Comparison of ENCODE assay signal across 7 mouse cellular contexts in the genomic region with DNA sequence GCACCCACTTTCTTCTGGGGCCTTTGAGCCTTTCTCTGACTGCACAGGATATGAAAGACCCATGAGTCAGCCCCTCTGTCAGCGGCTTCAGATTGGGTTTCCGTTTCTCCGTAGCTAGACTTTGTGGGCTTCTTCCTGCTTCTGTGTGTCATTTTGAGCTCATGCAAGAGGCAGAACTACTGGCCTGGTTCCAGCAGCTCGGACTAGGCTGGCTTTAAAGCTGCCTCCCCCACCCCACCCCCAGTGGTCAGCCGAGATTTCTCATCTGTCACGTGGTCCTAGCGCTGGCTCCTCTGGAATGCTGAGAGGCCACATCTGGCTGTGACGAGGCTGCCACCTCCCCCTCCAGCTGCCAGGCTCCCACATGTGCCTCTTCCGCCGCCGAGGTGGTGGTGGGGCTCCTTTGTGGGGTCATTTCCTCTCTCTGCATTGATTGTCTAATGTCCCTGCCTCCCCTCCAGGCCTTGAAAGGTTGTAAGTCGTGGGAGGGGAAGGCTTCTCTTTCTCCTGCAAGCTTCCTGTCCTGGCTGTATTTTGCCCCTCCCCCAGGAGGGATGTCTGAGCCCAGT. TPM values are rescaled to one million over a fixed set of nuclear protein-coding genes. Genes with fewer than 3 reads are reported as not detected.
DNase-seq lines count a peak whose midpoint lies in the region; ATAC-seq and TF ChIP-seq lines count a peak whose summit lies in the region.

No protein-coding gene starts in this region.

- ATAC-seq in activated CD4-positive, CD25-positive, alpha-beta regulatory T cell, adult 4 months, result peak; percentile 81
- ATAC-seq in inflammation-experienced regulatory T-cells, adult 6 months, result peak; percentile 90
- ATAC-seq in limb, embryonic 14.5 days (ENCODE audit: low FRiP score, low read depth), result peak; percentile 87
- ATAC-seq in midbrain, embryonic 15.5 days (replicated peaks), result peak; percentile 41

- TF ChIP-seq POLR2A in limb, embryonic 14.5 days (IDR thresholded peaks at IDR 0.05; ENCODE audit: borderline replicate concordance, extremely low read depth, insufficient read depth, insufficient read length), result no peak

- peak overlapping the region; percentile 19 for H3K4me3 ChIP-seq in limb, embryonic 14.5 days (replicated peaks; ENCODE audit: low read length)
- H3K4me3 ChIP-seq in midbrain, embryonic 15.5 days, result 0 out of 2 replicates have a peak overlapping the region, but pooled peaks have one; percentile 9

- no peaks in the 10 kb centered on the region for H3K27me3 ChIP-seq in limb, embryonic 14.5 days (ENCODE audit: control insufficient read depth, insufficient read depth, low read length)
- H3K27me3 ChIP-seq in midbrain, embryonic 15.5 days (replicated peaks), result no peaks in the 10 kb centered on the region

- peak overlapping the region; percentile 93 for H3K27ac ChIP-seq in limb, embryonic 14.5 days (replicated peaks; ENCODE audit: low read depth, low read length)
- peak overlapping the region; percentile 77 for H3K27ac ChIP-seq in midbrain, embryonic 15.5 days

- no peaks in the 10 kb centered on the region for H3K36me3 ChIP-seq in limb, embryonic 14.5 days (ENCODE audit: control insufficient read depth, insufficient read depth, low read length)
- no peaks in the 10 kb centered on the region for H3K36me3 ChIP-seq in midbrain, embryonic 15.5 days (replicated peaks)

- intact Hi-C loops in gastrocnemius, postnatal 36 days (cut with DNase I), result no loop called here

- H3K9ac ChIP-seq in limb, embryonic 14.5 days (ENCODE audit: low read depth, low read length, severe bottlenecking), result peak overlapping the region; percentile 48; the same call in 1 of the 2 replicates
- H3K9ac ChIP-seq in midbrain, embryonic 15.5 days, result peak overlapping the region; percentile 21

- peak overlapping the region; percentile 50 for H3K4me2 ChIP-seq in limb, embryonic 14.5 days (replicated peaks; ENCODE audit: low read depth, low read length, severe bottlenecking)
- peak overlapping the region; percentile 44 for H3K4me2 ChIP-seq in midbrain, embryonic 15.5 days

- H3K9me3 ChIP-seq in limb, embryonic 14.5 days (ENCODE audit: control insufficient read depth, low read length), result no peaks in the 10 kb centered on the region
- no peaks in the 10 kb centered on the region for H3K9me3 ChIP-seq in midbrain, embryonic 15.5 days

- DNase-seq in embryo, embryonic 11 days, result peak; percentile 93
- peak; percentile 67 to 82 for DNase-seq in gastrocnemius, postnatal 36 days
- peak; percentile 93 for DNase-seq in limb, embryonic 14.5 days (ENCODE audit: low spot score)
- peak; percentile 60 to 67 for DNase-seq in spleen, postnatal 36 days (ENCODE audit: low spot score in 2 of 2)

- 0% methylated on average over 12 of the region's 12 CpGs for WGBS in limb, embryonic 14.5 days
- under 1% methylated on average over 12 of the region's 12 CpGs for WGBS in midbrain, embryonic 15.5 days

- H3K4me1 ChIP-seq in limb, embryonic 14.5 days (ENCODE audit: control insufficient read depth, insufficient read depth, low read length), result peaks cover 62% of the 10 kb centered on the region
- peaks cover 52% of the 10 kb centered on the region for H3K4me1 ChIP-seq in midbrain, embryonic 15.5 days

RNA-seq across cellular contexts. Expression of a gene that starts 4.0 kb away (rescaled TPM):
- polyA plus RNA-seq in activated CD4-positive, CD25-positive, alpha-beta regulatory T cell, adult 4 months (2017; shearing (Covaris generic)), result not detected
- not detected for total RNA-seq in gastrocnemius, postnatal 36 days (2021)
- not detected for polyA plus RNA-seq in inflammation-experienced regulatory T-cells, adult 6 months (2017; shearing (Covaris generic))
- 0.03 TPM in 1 of 2 replicates, not detected in the other for polyA plus RNA-seq in limb, embryonic 14.5 days (2012; rRNA removed)
- polyA plus RNA-seq in limb, embryonic 14.5 days (2014; fragmentation: Nextera tagmentation; extraction: Ambion mirVana), result not detected in 2 replicates
- polyA plus RNA-seq in midbrain, embryonic 15.5 days (2015; fragmentation: Nextera tagmentation; extraction: Ambion mirVana), result not detected in 2 replicates

RNA-seq across cellular contexts. Expression of a gene that starts 23.6 kb away (rescaled TPM):
- 10 to 100 TPM in 1 of 2 experiments, 1 to 10 TPM in 1; 6.7 to 11.3 TPM for polyA plus RNA-seq in activated CD4-positive, CD25-positive, alpha-beta regulatory T cell, adult 4 months (2017; shearing (Covaris generic))
- total RNA-seq in gastrocnemius, postnatal 36 days (2021), result 10 to 100 TPM; 63.9 to 75.8 TPM
- polyA plus RNA-seq in inflammation-experienced regulatory T-cells, adult 6 months (2017; shearing (Covaris generic)), result 10 to 100 TPM in 1 of 3 experiments, 1 to 10 TPM in 2; 7.5 to 12.0 (median 8.6) TPM
- 21.9 and 25.6 TPM in 2 replicates for polyA plus RNA-seq in limb, embryonic 14.5 days (2012; rRNA removed)
- 21.9 and 23.0 TPM in 2 replicates for polyA plus RNA-seq in limb, embryonic 14.5 days (2014; fragmentation: Nextera tagmentation; extraction: Ambion mirVana)
- polyA plus RNA-seq in midbrain, embryonic 15.5 days (2015; fragmentation: Nextera tagmentation; extraction: Ambion mirVana), result 27.1 and 32.0 TPM in 2 replicates

RNA-seq across cellular contexts. Expression of a gene that starts 54.3 kb away (rescaled TPM):
- not detected for polyA plus RNA-seq in activated CD4-positive, CD25-positive, alpha-beta regulatory T cell, adult 4 months (2017; shearing (Covaris generic))
- not detected for total RNA-seq in gastrocnemius, postnatal 36 days (2021)
- polyA plus RNA-seq in inflammation-experienced regulatory T-cells, adult 6 months (2017; shearing (Covaris generic)), result not detected
- 0.04 and 0.05 TPM in 2 replicates for polyA plus RNA-seq in limb, embryonic 14.5 days (2012; rRNA removed)
- polyA plus RNA-seq in limb, embryonic 14.5 days (2014; fragmentation: Nextera tagmentation; extraction: Ambion mirVana), result not detected in 2 replicates
- polyA plus RNA-seq in midbrain, embryonic 15.5 days (2015; fragmentation: Nextera tagmentation; extraction: Ambion mirVana), result not detected in 2 replicates

Comparison
In these comparisons a context has a peak if more than half of its experiments do, and no peak if none do; other contexts are left out.
1. Peak in every context shown above with its lines: DNase-seq, ATAC-seq, H3K4me3 ChIP-seq and H3K27ac ChIP-seq.